Mouse (Mus musculus): ENCODE measurements around the gene Fn1. TPM values are rescaled to one million over a fixed set of nuclear protein-coding genes. Genes with fewer than 3 reads are reported as not detected.

The Fn1 gene
- polyA plus RNA-seq, 2 experiments = 232 to 628 TPM

- no peak for TF ChIP-seq POLR2A (IDR thresholded peaks at IDR 0.05; ENCODE audit: borderline replicate concordance, extremely low read depth, insufficient read depth, insufficient read length)
- ATAC-seq (ENCODE audit: low FRiP score, low read depth) = no peak
- Histone ChIP-seq H3K4me2 (replicated peaks; ENCODE audit: low read depth, low read length, severe bottlenecking) (no peak overlapping the region), H3K4me3 (replicated peaks; ENCODE audit: low read length) (no peak overlapping the region), H3K27ac (replicated peaks; ENCODE audit: low read depth, low read length) (no peak overlapping the region), H3K36me3 (ENCODE audit: control insufficient read depth, insufficient read depth, low read length) (peaks cover 88% of the 10 kb centered on the region), H3K9ac (ENCODE audit: low read depth, low read length, severe bottlenecking) (no peak overlapping the region), H3K27me3 (ENCODE audit: control insufficient read depth, insufficient read depth, low read length) (no peaks in the 10 kb centered on the region), H3K4me1 (ENCODE audit: control insufficient read depth, insufficient read depth, low read length) (no peaks in the 10 kb centered on the region), H3K9me3 (ENCODE audit: control insufficient read depth, low read length) (no peaks in the 10 kb centered on the region)
- 94% methylated on average over 7 of the region's 7 CpGs for WGBS
- no peak for DNase-seq (ENCODE audit: low spot score)
Measured at GRCm38 (mm10) chr1:71564291-71564690, 88.7 kb downstream of the Fn1 start.

GRCm38 (mm10) chr1:71560626-71561025 is 92.4 kb downstream of the Fn1 start:
- peaks cover 58% of the 10 kb centered on the region for H3K36me3 ChIP-seq (ENCODE audit: control insufficient read depth, insufficient read depth, low read length)
- no peaks in the 10 kb centered on the region for H3K27me3 ChIP-seq (ENCODE audit: control insufficient read depth, insufficient read depth, low read length)
- no peaks in the 10 kb centered on the region for H3K4me1 ChIP-seq (ENCODE audit: control insufficient read depth, insufficient read depth, low read length)
- H3K9me3 ChIP-seq (ENCODE audit: control insufficient read depth, low read length) = no peaks in the 10 kb centered on the region
- WGBS = 90% methylated on average over 4 of the region's 4 CpGs
- DNase-seq (ENCODE audit: low spot score) (no peak), ATAC-seq (ENCODE audit: low FRiP score, low read depth) (no peak)
- H3K27ac ChIP-seq (replicated peaks; ENCODE audit: low read depth, low read length) = no peak overlapping the region
- no peak overlapping the region for H3K4me3 ChIP-seq (replicated peaks; ENCODE audit: low read length)
- H3K9ac ChIP-seq (ENCODE audit: low read depth, low read length, severe bottlenecking) = no peak overlapping the region
- H3K4me2 ChIP-seq (replicated peaks; ENCODE audit: low read depth, low read length, severe bottlenecking) = no peak overlapping the region
- TF ChIP-seq POLR2A (IDR thresholded peaks at IDR 0.05; ENCODE audit: borderline replicate concordance, extremely low read depth, insufficient read depth, insufficient read length) = no peak

GRCm38 (mm10) chr1:71556688-71557612 is 96.0 kb downstream of the Fn1 start, which contains the start of gene Atic:
Gene Atic (plus strand): TSS chr1:71557150.
- DNase-seq (ENCODE audit: low spot score) (peak; percentile 96), ATAC-seq (ENCODE audit: low FRiP score, low read depth) (peak; percentile 98)
- Histone ChIP-seq H3K9me3 (ENCODE audit: control insufficient read depth, low read length) (no peaks in the 10 kb centered on the region), H3K4me2 (replicated peaks; ENCODE audit: low read depth, low read length, severe bottlenecking) (peak within 1 kb of the TSS; percentile 79), H3K27ac (replicated peaks; ENCODE audit: low read depth, low read length) (peak within 1 kb of the TSS; percentile 81), H3K9ac (ENCODE audit: low read depth, low read length, severe bottlenecking) (peak within 1 kb of the TSS; percentile 76), H3K36me3 (ENCODE audit: control insufficient read depth, insufficient read depth, low read length) (peaks cover 30% of the 10 kb centered on the region), H3K27me3 (ENCODE audit: control insufficient read depth, insufficient read depth, low read length) (no peaks in the 10 kb centered on the region), H3K4me1 (ENCODE audit: control insufficient read depth, insufficient read depth, low read length) (no peaks in the 10 kb centered on the region), H3K4me3 (replicated peaks; ENCODE audit: low read length) (peak within 1 kb of the TSS; percentile 70)
- TF ChIP-seq POLR2A (IDR thresholded peaks at IDR 0.05; ENCODE audit: borderline replicate concordance, extremely low read depth, insufficient read depth, insufficient read length) = 0 out of 2 replicates have a peak, but pooled peaks have one; percentile 14
- WGBS = under 1% methylated on average over 52 of the region's 55 CpGs

GRCm38 (mm10) chr1:71550626-71551195 is 102.3 kb downstream of the Fn1 start:
- DNase-seq (ENCODE audit: low spot score) = no peak
- no peak overlapping the region for H3K9ac ChIP-seq (ENCODE audit: low read depth, low read length, severe bottlenecking)
- TF ChIP-seq POLR2A (IDR thresholded peaks at IDR 0.05; ENCODE audit: borderline replicate concordance, extremely low read depth, insufficient read depth, insufficient read length) = no peak
- H3K4me2 ChIP-seq (replicated peaks; ENCODE audit: low read depth, low read length, severe bottlenecking) = no peak overlapping the region
- H3K4me3 ChIP-seq (replicated peaks; ENCODE audit: low read length) = no peak overlapping the region
- WGBS = 84% methylated on average over 10 of the region's 10 CpGs
- H3K27ac ChIP-seq (replicated peaks; ENCODE audit: low read depth, low read length) = no peak overlapping the region
- no peaks in the 10 kb centered on the region for H3K27me3 ChIP-seq (ENCODE audit: control insufficient read depth, insufficient read depth, low read length)
- H3K9me3 ChIP-seq (ENCODE audit: control insufficient read depth, low read length) = no peaks in the 10 kb centered on the region
- no peaks in the 10 kb centered on the region for H3K36me3 ChIP-seq (ENCODE audit: control insufficient read depth, insufficient read depth, low read length)
- ATAC-seq (ENCODE audit: low FRiP score, low read depth) = no peak
- H3K4me1 ChIP-seq (ENCODE audit: control insufficient read depth, insufficient read depth, low read length) = no peaks in the 10 kb centered on the region

GRCm38 (mm10) chr1:71540437-71540836 is 112.6 kb downstream of the Fn1 start:
- Histone ChIP-seq H3K4me3 (replicated peaks; ENCODE audit: low read length) (no peak overlapping the region), H3K27ac (replicated peaks; ENCODE audit: low read depth, low read length) (no peak overlapping the region), H3K4me2 (replicated peaks; ENCODE audit: low read depth, low read length, severe bottlenecking) (no peak overlapping the region), H3K36me3 (ENCODE audit: control insufficient read depth, insufficient read depth, low read length) (no peaks in the 10 kb centered on the region), H3K9me3 (ENCODE audit: control insufficient read depth, low read length) (no peaks in the 10 kb centered on the region), H3K9ac (ENCODE audit: low read depth, low read length, severe bottlenecking) (no peak overlapping the region), H3K4me1 (ENCODE audit: control insufficient read depth, insufficient read depth, low read length) (no peaks in the 10 kb centered on the region), H3K27me3 (ENCODE audit: control insufficient read depth, insufficient read depth, low read length) (no peaks in the 10 kb centered on the region)
- 77% methylated on average over 3 of the region's 3 CpGs for WGBS
- DNase-seq (ENCODE audit: low spot score) (no peak), ATAC-seq (ENCODE audit: low FRiP score, low read depth) (no peak)
- no peak for TF ChIP-seq POLR2A (IDR thresholded peaks at IDR 0.05; ENCODE audit: borderline replicate concordance, extremely low read depth, insufficient read depth, insufficient read length)
